Mouse (Mus musculus): ENCODE data around the gene Gpbp1l1. TPM values are rescaled to one million over a fixed set of nuclear protein-coding genes. Genes with fewer than 3 reads are reported as not detected.

The Gpbp1l1 gene
- total and polyA plus RNA-seq, 3 experiments, result 31.3 to 60.2 (median 34.7) TPM

DNA sequence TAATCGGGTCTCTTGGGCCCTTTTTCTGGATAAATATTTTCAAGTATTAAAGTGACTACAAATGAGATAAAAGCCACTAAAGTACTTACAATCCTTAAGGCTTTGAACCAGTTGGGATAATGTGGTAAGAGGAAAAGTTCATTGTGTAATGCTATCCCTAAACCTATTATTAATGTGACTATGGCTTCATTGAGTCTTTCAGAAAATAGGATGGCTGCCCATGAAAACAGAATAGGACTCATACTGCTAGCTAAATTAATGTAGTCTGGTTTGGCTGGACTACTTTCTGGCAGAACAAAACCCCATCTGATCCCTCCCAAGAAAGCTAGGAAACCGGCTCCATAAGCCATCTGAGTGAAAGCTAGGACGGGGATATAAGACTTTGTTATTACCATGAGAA is 4.4 kb upstream of the Gpbp1l1 start:
- Histone ChIP-seq H3K27ac (ENCODE audit: insufficient read depth, low read depth) (no peak overlapping the region), H3K36me3 (replicated peaks in 1 of 2; ENCODE audit: control insufficient read depth in 1 of 2, insufficient read depth in 1 of 2, low read length in 1 of 2) (peaks cover 16 to 38% of the 10 kb centered on the region in 2 experiments), H3K4me1 (ENCODE audit: control insufficient read depth in 1 of 2, insufficient read depth in 2 of 2) (no peaks in the 10 kb centered on the region), H3K27me3 (replicated peaks) (no peaks in the 10 kb centered on the region), H3K9me3 (replicated peaks; ENCODE audit: low read length) (no peaks in the 10 kb centered on the region), H3K79me2 (replicated peaks; ENCODE audit: control insufficient read depth, extremely low read depth, insufficient read depth, poor library complexity, severe bottlenecking) (peaks cover 10% of the 10 kb centered on the region), H3K4me2 (ENCODE audit: insufficient read depth, low read depth, poor library complexity, severe bottlenecking) (no peak overlapping the region), H3K9ac (ENCODE audit: insufficient read depth, low read depth) (no peak overlapping the region), H3K4me3 (replicated peaks in 1 of 3; ENCODE audit: low read depth in 2 of 3, low read length in 2 of 3, poor library complexity in 1 of 3) (no peak overlapping the region)
- in situ Hi-C loops (cut with MboI; ENCODE audit: low pct_ligation_motif_present, low pct_unique_long_range_greater_than_20kb, low sequenced_read_pairs) (no loop called here), dilution Hi-C loops (cut with MboI; ENCODE audit: extremely low pct_ligation_motif_present, extremely low pct_unique_long_range_greater_than_20kb, low sequenced_read_pairs) (no loop called here)
- no peak for TF ChIP-seq ZC3H11A (IDR thresholded peaks at IDR 0.05; ENCODE audit: low read depth, low read length)
- no peak for TF ChIP-seq MAFK (IDR thresholded peaks at IDR 0.05; ENCODE audit: insufficient replicate concordance, low read length)
- TF ChIP-seq ZMIZ1 (IDR thresholded peaks at IDR 0.05; ENCODE audit: low read depth, low read length), result no peak
- no peak for TF ChIP-seq KAT2A (IDR thresholded peaks at IDR 0.05; ENCODE audit: insufficient replicate concordance, low read length)
- no peak for TF ChIP-seq CHD2 (IDR thresholded peaks at IDR 0.05; ENCODE audit: low read length)
- TF ChIP-seq RCOR1 (conservative IDR thresholded peaks at IDR 0.05; ENCODE audit: low read depth, low read length), result no peak
- TF ChIP-seq GABPA (IDR thresholded peaks at IDR 0.05; ENCODE audit: insufficient replicate concordance, low read depth, low read length), result no peak
- no peak for TF ChIP-seq IRF4 (IDR thresholded peaks at IDR 0.05; ENCODE audit: low read depth, low read length)
- TF ChIP-seq SMC3 (IDR thresholded peaks at IDR 0.05; ENCODE audit: low read depth, low read length), result no peak
- no peak for TF ChIP-seq RAD21 (IDR thresholded peaks at IDR 0.05; ENCODE audit: low read depth, low read length)
- no peak for TF ChIP-seq EP300 (IDR thresholded peaks at IDR 0.05; ENCODE audit: low read length)
- no peak for TF ChIP-seq E2F4 (IDR thresholded peaks at IDR 0.05; ENCODE audit: insufficient replicate concordance, low read depth, low read length)
- no peak for TF ChIP-seq UBTF (IDR thresholded peaks at IDR 0.05; ENCODE audit: low read depth, low read length)
- TF ChIP-seq NRF1 (IDR thresholded peaks at IDR 0.05; ENCODE audit: low read depth, low read length), result no peak
- TF ChIP-seq CTCF (conservative IDR thresholded peaks at IDR 0.05 in 1 of 2, IDR thresholded peaks at IDR 0.05 in 1 of 2; ENCODE audit: low read depth in 2 of 2, low read length in 2 of 2), result no peak
- TF ChIP-seq MYC (IDR thresholded peaks at IDR 0.05; ENCODE audit: low read depth, low read length), result no peak
- TF ChIP-seq MEF2A (IDR thresholded peaks at IDR 0.05; ENCODE audit: borderline replicate concordance, low read depth, low read length), result no peak
- no peak for TF ChIP-seq NELFE (IDR thresholded peaks at IDR 0.05; ENCODE audit: low read depth, low read length)
- no peak for DNase-seq (ENCODE audit: extremely low read depth)

DNA sequence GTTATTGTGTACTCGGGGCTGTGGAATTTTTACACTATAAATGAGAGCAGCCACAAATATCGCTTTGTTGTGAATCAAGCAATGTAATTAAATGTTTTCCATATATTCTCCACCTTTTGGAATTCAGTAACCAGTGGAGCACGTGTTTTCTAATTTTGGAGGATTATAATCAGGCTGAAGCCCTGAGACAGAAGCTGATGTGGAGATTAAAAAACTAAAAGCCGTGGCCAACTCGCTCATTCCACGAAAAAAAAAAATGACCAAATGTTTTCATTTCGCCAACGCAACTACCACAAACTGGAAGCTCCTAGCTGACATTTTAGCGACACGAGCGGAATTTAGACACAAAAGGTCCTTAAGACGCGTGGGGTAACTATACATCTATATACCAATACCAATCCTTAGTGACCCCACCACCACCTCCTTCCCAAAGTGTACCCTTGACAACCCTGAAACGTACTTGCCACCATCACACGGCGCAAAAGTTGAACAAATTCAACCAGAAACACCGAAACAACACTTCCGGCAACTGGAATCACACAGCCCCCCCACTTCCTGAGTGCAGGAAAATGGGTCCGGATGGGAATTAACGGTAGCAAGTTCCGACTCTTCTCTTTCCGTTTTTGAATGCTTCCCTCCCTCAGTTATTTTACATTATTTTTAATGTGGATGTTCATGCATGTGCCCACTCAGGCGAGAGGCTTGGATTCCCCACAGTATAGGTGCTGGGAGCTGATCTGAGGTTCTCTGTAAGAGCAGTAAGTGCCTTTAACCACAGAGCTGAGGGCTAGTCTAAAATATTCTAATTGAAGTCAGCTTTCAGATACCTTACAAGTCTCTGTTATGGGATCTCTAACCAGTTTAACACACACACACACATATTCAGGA is 1.8 kb upstream of the Gpbp1l1 start, which contains the start of gene Tmem69:
Gene Tmem69, minus strand, starts transcription at position 524 of the 888 bp plus-strand sequence.
- H3K79me2 ChIP-seq (replicated peaks; ENCODE audit: control insufficient read depth, extremely low read depth, insufficient read depth, poor library complexity, severe bottlenecking), result peaks cover 29% of the 10 kb centered on the region
- H3K9me3 ChIP-seq (replicated peaks; ENCODE audit: low read length), result no peaks in the 10 kb centered on the region
- peak within 1 kb of the TSS; percentile 81 for H3K27ac ChIP-seq (ENCODE audit: insufficient read depth, low read depth)
- in situ Hi-C loops (cut with MboI; ENCODE audit: low pct_ligation_motif_present, low pct_unique_long_range_greater_than_20kb, low sequenced_read_pairs) (no loop called here), dilution Hi-C loops (cut with MboI; ENCODE audit: extremely low pct_ligation_motif_present, extremely low pct_unique_long_range_greater_than_20kb, low sequenced_read_pairs) (no loop called here)
- H3K27me3 ChIP-seq (replicated peaks), result no peaks in the 10 kb centered on the region
- peaks cover 16 to 34% of the 10 kb centered on the region in 2 experiments for H3K36me3 ChIP-seq (replicated peaks in 1 of 2; ENCODE audit: control insufficient read depth in 1 of 2, insufficient read depth in 1 of 2, low read length in 1 of 2)
- peak within 1 kb of the TSS; percentile 68 to 99 (median 93) for H3K4me3 ChIP-seq (replicated peaks in 1 of 3; ENCODE audit: low read depth in 2 of 3, low read length in 2 of 3, poor library complexity in 1 of 3)
- H3K4me2 ChIP-seq (ENCODE audit: insufficient read depth, low read depth, poor library complexity, severe bottlenecking), result peak within 1 kb of the TSS; percentile 93
- peak; percentile 87 for DNase-seq (ENCODE audit: extremely low read depth)
- peaks cover 0 to 12% of the 10 kb centered on the region in 2 experiments; a peak in 1 of 4 replicates for H3K4me1 ChIP-seq (ENCODE audit: control insufficient read depth in 1 of 2, insufficient read depth in 2 of 2)
- peak within 1 kb of the TSS; percentile 90 for H3K9ac ChIP-seq (ENCODE audit: insufficient read depth, low read depth)
- TF ChIP-seq MAX (IDR thresholded peaks at IDR 0.05; ENCODE audit: low read length) (peak; percentile 57; the same call in 1 of the 2 replicates), MAZ (IDR thresholded peaks at IDR 0.05; ENCODE audit: low read depth, low read length) (peak; percentile 99), E2F4 (IDR thresholded peaks at IDR 0.05; ENCODE audit: insufficient replicate concordance, low read depth, low read length) (peak; percentile 77; the same call in 1 of the 2 replicates), MXI1 (IDR thresholded peaks at IDR 0.05; ENCODE audit: low read depth, low read length) (peak; percentile 90), MEF2A (IDR thresholded peaks at IDR 0.05; ENCODE audit: borderline replicate concordance, low read depth, low read length) (peak; percentile 65; the same call in 1 of the 2 replicates), TCF12 (IDR thresholded peaks at IDR 0.05; ENCODE audit: low read depth, low read length) (peak; percentile 75), TBP (conservative IDR thresholded peaks at IDR 0.05; ENCODE audit: low read depth, low read length) (peak; percentile 83), ZC3H11A (IDR thresholded peaks at IDR 0.05; ENCODE audit: low read depth, low read length) (no peak), NELFE (IDR thresholded peaks at IDR 0.05; ENCODE audit: low read depth, low read length) (peak; percentile 70; the same call in 1 of the 2 replicates), NRF1 (IDR thresholded peaks at IDR 0.05; ENCODE audit: low read depth, low read length) (peak; percentile 43; the same call in 1 of the 2 replicates), BHLHE40 (IDR thresholded peaks at IDR 0.05; ENCODE audit: low read depth, low read length) (peak; percentile 27; the same call in 1 of the 2 replicates), ZNF384 (IDR thresholded peaks at IDR 0.05; ENCODE audit: low read depth, low read length) (peak; percentile 26; the same call in 1 of the 2 replicates), CHD1 (IDR thresholded peaks at IDR 0.05; ENCODE audit: low read depth, low read length) (peak; percentile 13; the same call in 1 of the 2 replicates), CHD2 (IDR thresholded peaks at IDR 0.05; ENCODE audit: low read length) (peak; percentile 50; the same call in 1 of the 2 replicates), ELF1 (IDR thresholded peaks at IDR 0.05; ENCODE audit: low read depth, low read length) (peak; percentile 93), MAFK (IDR thresholded peaks at IDR 0.05; ENCODE audit: insufficient replicate concordance, low read length) (no peak), HCFC1 (IDR thresholded peaks at IDR 0.05; ENCODE audit: low read depth, low read length) (peak; percentile 92), EP300 (IDR thresholded peaks at IDR 0.05; ENCODE audit: low read length) (no peak), RAD21 (IDR thresholded peaks at IDR 0.05; ENCODE audit: low read depth, low read length) (no peak)

Data from CH12.LX (cell line).